In genomic region chr14:40885225-40885624, GRCm38 (mm10) we compare ENCODE assay signal across 1 mouse cellular context.
TF ChIP-seq lines count a peak whose summit lies in the region.

No protein-coding gene starts in this region.

TF ChIP-seq in MEL, 35 proteins besides CTCF, POLR2A, EP300 and RAD21 (continued from another document):
- TF ChIP-seq GABPA (IDR thresholded peaks at IDR 0.05; ENCODE audit: low read depth, low read length) = no peak
- no peak for TF ChIP-seq ZKSCAN1 (IDR thresholded peaks at IDR 0.05; ENCODE audit: low read depth, low read length)
- TF ChIP-seq ZMIZ1 (IDR thresholded peaks at IDR 0.05; ENCODE audit: low read depth, low read length) = no peak
- TF ChIP-seq CHD2 (IDR thresholded peaks at IDR 0.05; ENCODE audit: low read length) = no peak
- no peak for TF ChIP-seq USF1 (IDR thresholded peaks at IDR 0.05; ENCODE audit: low read depth, low read length)
- no peak for TF ChIP-seq ZNF384 (IDR thresholded peaks at IDR 0.05; ENCODE audit: low read depth, low read length)
- TF ChIP-seq CHD1 (IDR thresholded peaks at IDR 0.05; ENCODE audit: low read depth, low read length) = no peak
- no peak for TF ChIP-seq TCF12 (IDR thresholded peaks at IDR 0.05; ENCODE audit: low read depth, low read length)
